Mouse (Mus musculus) layer of hippocampus, postnatal 36 days (tissue): ENCODE results near the gene Slc9a9. TPM values are rescaled to one million over a fixed set of nuclear protein-coding genes. Genes with fewer than 3 reads are reported as not detected.
A peak's percentile ranks its signal among the peaks of the same experiment; 100 is the strongest.

Experiments used
- DNase-seq, 2 experiments: peaks; one replicate each; pipeline ENCODE4 v3.0.0; 2022
- microRNA-seq, 2 experiments: library from miRNA; unstranded; fragments of <30 nt; microRNA quantifications; one replicate each; pipeline ENCODE4 v1.2.0; 2021
- total RNA-seq, 2 experiments: library from RNA; stranded (reverse); gene quantifications; 2 replicates each; pipeline ENCODE4 v1.2.3; 2021

Slc9a9 gene
- total RNA-seq, 2 experiments from 2014 or later: 15.1 to 16.4 TPM

- DNase-seq: no peak
Measured at GRCm38 (mm10) chr9:95220009-95220408, 550.3 kb downstream of the Slc9a9 start.

- no peak for DNase-seq
Measured at GRCm38 (mm10) chr9:95221310-95221709, 551.6 kb downstream of the Slc9a9 start.

GRCm38 (mm10) chr9:95226986-95227385, 557.3 kb downstream of the Slc9a9 start:
- DNase-seq: no peak

DNA sequence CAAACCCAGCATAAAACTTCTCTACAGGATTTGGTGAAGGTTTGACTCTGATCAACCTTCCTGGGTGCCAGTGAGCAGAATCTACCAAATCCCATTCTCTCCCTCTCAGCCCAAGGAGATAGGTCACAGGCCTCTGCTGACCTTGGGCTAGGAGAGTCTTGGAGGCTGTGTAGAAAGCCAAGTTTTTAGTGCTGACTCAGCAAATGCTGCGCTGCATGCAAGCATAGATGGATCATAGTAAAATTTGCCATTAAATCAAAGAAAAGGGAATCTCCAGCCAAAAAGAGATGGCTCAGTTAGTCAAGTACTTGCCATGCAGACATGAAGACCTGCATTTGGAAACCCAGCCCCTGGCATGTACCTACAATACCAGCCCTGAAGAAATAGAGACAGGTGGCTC, 558.4 kb downstream of the Slc9a9 start:
- DNase-seq: no peak

DNA sequence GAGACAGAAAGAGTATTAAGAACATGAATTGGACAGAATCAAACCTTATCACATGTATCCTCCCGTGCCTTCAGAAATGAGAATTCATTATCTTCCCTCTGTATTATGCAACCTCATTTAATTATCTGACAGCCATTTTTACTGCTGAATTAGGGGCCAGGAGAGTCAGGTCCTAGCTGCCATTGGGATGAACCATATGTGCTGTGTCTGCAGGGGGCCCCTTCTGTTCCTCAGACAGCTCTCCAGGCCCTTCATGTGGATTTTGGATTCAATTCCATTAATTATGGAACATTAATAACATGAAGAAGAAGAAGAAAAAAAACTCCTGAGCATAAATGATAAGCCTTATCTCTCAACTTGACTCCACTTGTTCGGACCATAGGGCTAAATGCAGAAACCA, 559.4 kb downstream of the Slc9a9 start:
- no peak for DNase-seq

DNA sequence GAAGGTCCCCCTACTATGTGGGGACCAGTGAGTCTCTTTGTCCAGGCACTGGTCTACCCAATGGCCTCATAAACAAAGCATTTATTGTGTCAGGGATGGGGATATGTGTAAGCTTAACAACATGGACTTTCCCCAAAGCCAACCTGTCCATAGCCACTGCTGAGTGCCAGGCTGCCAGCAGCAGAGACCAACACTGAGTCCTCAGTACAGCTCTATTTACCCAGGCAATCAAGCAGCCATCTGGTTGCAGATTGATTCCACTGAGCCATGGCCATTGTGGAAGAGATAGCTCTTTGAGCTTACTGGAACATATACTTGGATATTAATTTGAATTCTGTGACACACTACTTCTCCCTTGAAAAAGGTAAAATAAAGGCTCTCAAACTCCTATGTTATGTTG, 570.2 kb downstream of the Slc9a9 start:
- DNase-seq: no peak

- no peak for DNase-seq
Measured at GRCm38 (mm10) chr9:95242628-95243195, 573.0 kb downstream of the Slc9a9 start.

DNA sequence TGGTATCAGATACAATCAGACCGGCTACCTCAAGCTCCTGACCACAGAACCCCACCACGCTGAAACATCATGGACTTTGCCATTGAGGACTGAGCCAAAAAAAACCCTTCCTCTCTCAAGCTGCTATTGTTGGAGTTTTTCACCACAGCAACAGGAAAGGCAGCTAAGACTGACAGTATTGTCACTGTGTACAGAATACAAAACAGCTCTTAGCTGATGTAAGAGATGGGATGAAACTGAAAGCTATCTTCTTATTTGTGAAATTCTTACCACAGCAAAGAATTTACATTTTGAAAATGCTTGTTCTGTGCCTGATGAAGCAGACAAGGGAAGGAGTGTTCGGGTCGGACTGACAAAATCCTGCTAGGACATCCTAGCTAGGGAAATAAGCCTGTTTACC, 584.5 kb downstream of the Slc9a9 start:
- no peak for DNase-seq

DNA sequence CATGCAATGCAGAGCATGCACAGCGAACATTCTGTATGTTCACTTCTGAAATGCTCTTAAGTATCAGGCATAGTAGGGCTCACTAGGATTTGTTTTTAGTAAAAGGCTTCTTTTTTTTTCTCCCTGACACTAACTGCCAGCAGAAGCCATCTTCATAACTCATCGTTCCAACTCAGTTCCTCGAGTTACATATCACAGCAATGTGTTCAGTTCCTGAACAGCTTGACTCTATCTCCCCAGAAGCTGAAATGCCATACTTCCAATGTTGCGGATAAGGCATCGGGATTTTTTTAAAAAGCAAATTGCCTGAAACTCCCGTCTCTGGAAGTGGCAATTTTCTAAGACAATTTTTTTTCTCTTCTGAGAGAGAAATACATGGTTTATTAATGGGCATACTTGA, 586.1 kb downstream of the Slc9a9 start:
- no peak for DNase-seq

GRCm38 (mm10) chr9:95256680-95257316, 587.1 kb downstream of the Slc9a9 start:
- DNase-seq: no peak

- DNase-seq: no peak
Measured at GRCm38 (mm10) chr9:95262851-95263250, 593.1 kb downstream of the Slc9a9 start.

GRCm38 (mm10) chr9:95263867-95264509, 594.3 kb downstream of the Slc9a9 start:
- no peak for DNase-seq

DNA sequence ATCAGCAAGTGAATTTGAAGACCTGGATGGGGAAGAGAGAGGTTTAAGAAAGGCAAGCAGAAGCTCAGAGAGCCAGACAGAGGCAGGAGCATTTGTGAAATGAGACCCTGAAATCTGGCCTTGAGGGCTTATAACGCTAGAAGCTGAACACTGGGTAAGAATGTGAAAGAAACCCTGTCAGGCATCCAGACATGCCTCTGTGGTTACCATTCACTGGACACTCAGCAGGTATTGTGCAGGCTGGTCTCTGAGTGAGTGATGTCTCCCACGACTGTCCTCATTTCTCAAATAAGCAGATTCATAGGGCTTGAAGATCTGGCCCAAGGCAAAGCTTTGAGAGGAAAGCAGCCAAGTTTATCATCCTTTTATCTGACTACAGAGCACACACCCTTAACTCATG, 596.5 kb downstream of the Slc9a9 start:
- DNase-seq: no peak

DNA sequence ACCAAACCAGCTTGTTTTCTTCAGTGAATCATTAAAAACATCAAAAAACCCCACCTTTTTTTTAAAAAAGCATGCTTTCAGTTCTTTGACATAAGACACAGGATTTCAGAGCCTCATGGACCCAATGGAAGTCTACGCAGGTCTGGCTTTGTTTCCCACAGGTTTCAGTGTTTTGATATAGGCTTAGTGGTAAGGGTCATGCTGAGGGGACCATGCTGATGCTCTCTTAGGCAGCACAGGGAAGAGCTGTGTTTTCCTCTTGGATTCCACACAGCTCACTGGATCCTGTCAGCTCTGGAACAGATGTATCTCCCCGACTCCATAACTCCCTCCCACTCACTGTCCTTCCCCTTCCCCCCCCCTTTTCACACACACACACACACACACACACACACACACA, 597.2 kb downstream of the Slc9a9 start:
- DNase-seq: no peak

- peak in 1 of 2 experiments; percentile 27 for DNase-seq
Measured at GRCm38 (mm10) chr9:95279590-95280344, 610.1 kb downstream of the Slc9a9 start.

Small RNAs within 50 kb of the gene (microRNA-seq; reads per million reads assigned to microRNA genes)
- 0.60 to 0.85 reads per million in 2 experiments for gene Mir7656

Other genes with a start within 250 kb of the Slc9a9 start
- 10 to 100 TPM; 18.9 to 19.0 TPM for gene 1190002N15Rik, start 131.8 kb upstream of the Slc9a9 start, total RNA-seq